Mouse (Mus musculus) thymus, postnatal 36 days (tissue): Measurements from ENCODE around the gene Fdxr.

Source experiments
- DNase-seq, 2 experiments: peaks; one replicate each; pipeline ENCODE4 v3.0.0; 2022; ENCODE audit warnings: mixed read lengths in 2 of 2

Fdxr gene

DNA sequence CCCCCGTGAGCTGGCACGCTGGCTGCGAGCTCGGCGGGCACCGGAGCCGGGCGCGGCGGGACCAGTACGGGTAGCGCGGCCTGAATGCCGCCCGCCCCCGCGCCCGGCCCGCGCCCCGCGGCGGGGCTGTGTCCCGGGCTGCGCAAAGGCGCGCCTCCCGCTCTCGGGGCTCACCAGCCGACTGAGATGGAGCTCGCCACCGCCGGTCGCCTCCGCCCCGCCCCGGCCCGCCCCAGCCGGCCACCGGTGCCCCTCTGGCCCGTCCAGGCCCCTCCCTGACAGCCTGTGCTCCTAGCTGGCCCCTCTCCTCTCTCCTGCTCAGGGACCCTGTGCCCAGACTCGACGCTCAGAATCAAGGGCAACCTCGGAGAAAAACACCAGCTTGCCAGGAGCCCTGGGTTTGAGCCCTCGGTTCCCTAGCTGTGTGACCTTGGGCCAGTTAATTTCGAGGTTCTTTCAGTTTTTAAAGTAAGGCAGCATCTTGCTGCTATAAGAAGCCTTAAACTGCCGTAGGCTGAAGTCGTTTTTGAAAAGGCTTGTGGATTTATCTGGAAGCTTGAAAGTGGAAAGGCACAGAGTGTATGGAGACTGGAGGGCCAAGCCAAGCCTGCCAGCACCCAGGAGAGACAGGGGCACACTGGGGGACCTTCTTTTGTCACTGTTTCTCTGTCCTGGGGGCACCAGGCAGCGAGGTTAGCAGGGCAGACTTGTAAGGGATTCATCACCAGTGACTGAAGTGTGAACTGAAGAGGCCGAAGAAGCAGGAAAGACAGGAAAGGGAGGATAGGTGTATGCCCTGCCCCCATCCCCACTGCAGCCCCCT is 9.6 kb downstream of the Fdxr start, which contains the start of gene Grin2c:
Gene Grin2c, minus strand, starts transcription at position 183 of the 823 bp plus-strand sequence.
- no peak for DNase-seq

DNA sequence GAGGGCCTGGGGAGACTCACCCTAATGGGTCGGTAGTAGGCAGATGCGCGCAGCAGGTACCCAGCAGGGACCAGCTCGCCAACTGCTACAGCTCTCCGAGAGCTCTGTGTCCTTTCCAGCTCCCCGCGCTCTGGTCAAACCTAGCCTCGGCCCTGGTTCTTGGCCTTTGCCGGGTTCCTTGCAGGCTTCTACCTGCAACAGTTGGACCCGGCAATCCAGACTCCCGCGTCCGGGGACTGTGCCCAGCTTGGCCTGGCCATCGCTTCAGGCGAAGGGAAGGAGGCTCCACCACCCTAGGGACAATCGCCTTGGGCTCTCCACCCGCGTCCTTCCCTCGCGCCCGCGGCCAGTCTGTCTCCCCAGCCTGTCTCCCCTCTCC is 10.5 kb downstream of the Fdxr start:
- no peak for DNase-seq

DNA sequence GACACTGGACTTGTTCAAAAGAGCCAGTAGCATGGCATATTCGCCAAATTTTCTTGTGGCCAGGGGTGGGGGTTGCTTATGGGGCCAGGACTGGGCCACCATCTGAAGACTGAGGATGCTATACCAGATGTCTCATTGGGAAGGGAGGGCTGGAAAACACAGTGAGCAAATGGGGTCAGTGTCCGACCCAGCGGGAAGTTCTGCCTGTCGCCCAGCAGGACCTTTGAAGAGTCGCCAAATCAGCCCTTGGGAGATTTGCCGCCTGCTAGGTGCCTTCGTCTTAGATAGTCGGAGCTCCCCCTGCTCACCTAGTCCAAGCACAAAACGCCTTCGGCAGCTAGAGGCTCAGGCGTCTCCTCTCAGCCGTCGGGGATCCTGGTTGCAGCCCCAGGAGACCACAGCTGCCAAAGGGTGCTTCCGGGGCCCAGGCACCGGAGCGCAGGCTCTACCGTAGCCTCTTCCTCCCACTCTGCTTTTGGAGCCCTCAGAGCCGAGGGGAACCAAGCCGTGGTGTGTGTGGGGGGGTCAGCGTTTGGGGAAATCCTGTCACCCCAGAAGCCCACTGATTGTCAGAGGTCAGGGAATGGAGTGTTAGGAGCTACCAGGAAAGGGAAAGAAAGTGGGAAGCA is 11.0 kb downstream of the Fdxr start:
- DNase-seq: no peak

DNA sequence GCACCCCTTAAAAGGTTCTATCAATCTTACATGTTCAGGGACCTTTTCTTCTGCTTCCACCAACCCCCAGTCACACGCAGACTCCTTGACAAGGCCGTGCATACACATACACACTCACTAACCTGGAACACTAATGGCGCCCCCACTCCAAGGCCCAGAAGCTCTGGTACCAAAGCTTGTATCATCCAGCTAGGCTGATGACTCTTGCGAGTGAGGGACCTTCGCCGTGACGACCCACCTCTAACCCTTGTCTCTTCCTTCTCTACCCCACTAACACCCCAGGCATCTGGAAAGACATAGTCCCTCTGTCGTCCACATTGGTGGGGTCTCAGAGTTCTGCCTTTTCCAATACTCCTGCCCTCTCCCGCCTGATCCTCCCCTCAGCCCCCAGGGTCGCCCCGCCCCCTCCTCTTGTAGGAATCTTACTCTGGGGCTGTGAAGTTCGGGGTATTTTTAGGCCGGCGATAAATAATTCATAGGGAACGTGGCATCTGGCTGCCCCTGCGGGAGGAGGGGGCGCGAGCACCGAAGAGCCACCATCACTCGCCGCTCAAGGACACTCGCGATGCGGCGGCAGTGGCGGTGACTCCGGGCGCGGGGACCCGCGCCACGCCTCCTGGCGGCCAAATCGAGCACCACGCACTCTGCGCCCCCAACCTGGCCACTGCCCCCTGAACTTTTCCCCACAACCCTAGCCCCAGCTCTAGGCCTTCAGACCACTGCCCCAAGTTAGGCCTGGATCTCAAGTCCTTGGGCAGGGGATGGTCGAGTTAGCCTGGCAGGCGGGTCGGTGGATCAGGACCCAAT is 11.8 kb downstream of the Fdxr start:
- peak; percentile 34 to 40 for DNase-seq

DNA sequence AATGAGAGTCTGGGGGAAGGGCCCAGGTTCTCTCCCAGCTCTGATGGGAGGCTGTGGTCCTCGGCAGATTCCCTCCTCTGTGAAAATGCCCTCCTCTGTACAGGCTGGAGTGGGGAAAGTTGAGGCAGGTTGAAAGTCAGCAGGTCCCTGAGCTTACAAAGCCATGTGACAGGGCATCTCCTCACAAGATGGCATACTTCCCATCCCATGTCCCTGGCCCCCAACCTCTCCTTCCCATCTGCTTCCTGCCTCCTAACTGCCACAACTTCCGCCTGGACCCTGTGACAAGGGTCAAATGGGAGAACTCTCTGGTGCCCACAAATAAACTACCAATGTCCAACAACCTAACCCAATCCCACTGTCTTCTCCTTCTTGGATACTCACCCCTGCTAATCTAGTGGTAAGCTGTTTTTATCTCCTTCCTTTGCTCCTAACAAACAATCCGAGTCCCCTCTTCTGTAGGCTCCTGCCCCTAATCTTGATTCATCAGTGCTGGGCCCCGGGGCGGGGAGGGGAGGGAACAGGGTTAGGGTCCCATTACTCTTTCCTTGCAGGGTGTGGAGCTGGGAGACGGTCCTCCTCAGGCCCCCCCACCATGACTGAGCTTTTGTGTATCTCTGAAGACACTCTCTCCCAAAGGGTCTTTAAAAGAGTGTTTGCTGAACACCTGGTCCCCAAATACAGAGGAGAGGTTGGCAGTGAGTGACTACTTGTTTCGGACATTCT is 12.6 kb downstream of the Fdxr start:
- no peak for DNase-seq

DNA sequence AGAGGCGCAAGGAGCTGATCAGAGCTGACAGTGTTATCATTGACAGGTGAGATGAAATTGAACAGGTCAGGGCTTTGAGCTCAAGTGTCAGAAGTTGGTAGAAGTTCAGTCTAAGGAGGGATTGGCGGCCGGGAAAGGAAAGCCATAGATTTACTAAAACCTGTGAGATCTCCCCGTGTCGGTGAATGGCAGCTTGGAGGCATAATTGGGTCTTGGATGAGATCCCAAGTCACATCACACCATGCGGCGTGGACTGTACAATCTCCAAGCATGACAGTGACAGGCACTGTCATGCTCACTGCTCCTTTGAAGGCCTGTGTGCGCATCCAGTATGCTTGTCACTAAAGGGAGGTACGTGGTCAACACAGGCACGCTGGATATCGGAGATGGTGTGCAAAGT is 13.9 kb downstream of the Fdxr start:
- DNase-seq: no peak

DNA sequence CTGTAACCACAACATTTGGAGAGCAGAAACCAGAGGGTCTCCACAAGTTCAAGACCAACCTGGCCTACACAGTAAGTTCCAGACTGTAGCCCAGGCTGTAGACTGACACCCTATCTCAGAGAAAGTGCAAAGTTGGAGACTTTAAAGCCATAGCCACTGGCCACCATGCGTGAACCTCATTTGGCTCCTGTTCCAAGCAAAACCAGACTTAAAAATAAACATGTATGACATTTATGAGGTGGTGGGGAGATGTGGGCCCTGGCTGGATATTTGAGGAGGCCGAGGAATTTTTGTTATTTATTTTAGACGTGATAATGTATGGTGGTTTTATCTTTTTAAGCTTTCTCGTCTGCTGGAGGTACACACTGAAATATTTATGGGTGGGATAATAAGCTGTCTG is 17.7 kb downstream of the Fdxr start:
- no peak for DNase-seq

DNA sequence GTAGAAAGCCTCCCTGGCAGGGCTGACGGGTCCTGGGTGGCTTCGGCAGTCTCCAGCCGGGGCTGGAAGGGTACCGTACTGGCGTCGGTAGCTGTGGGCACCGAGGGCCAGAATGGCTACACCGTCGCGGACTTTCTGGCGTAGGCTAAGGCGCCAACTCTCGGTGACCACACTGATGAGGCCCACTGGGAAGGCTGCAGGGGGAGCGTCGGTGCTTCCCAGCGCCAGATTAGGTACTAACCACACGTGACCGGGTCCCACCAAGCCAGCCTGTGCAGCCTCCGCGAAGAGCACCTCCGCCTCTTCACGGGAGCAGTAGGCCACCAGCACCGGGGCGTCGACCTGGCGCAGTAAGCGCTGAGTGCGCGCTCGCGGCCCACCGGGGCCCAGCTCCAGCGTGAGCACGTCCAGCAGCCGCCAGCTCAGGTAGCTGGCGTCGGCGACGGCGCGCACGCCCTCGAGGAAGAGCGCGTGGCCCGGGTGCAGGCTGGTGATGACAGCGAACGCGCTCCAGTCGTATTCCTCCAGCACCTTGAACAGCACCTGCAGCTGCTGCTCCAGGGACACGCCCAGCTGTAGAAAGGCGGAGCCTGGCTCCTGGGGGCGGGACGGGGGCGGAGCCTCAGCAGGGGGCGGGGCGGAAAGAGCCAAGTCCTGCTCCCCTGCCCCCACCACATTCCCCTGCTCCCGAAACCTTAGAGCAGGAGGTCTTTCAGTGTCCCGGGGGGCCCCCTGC is 18.9 kb downstream of the Fdxr start:
- no peak for DNase-seq

DNA sequence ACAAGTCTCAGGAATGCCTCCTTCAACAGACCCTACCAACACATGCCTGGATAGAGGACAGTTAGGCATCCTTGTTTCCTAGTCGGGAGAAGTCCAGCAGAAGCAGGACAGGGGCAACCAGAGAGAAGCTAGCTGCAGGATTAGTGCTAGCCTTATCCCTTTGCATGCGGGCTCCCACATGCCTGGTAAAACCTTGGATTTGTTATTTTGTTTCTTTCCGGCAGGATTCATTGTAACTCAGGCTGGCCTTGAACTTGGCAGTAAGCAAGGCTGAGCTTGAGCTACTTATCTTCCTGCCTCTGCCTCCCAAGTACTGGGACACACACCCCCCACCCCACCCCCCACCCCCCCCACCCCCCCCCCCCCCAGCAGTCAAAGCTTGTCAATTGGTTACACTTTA is 25.6 kb downstream of the Fdxr start:
- DNase-seq: no peak

DNA sequence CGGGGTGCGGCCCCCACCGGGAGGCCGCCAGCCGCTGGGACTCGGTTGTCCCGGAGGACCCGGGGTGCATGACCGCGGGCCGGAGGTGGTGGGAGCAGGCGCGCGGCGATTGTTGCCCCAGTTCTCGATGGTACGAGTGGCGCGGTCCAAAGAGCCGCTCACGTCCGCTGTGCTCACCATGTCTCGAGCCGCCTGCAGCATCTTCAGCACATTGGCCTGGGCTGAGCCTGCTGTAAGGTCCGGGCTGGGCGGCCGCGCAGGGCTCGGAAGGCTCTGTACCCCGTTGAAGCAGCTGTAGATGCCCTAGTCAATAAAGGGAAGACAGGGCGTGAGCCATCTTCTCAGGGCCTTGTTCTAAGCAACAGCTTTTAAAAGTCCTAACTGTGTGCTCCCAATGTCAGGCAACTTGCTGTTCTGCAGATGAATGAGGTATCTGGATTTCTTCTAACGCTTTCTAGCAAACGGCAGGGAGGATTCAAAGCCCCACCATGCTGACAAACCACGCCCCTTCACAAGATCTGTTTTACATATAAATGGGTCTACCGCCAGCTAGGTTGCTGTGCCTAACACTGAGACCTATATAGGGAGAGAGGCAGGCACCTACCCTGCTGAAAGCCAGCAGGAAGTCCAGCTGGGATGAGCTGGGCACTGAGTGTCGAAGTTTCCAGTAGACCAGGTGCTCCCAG is 26.3 kb downstream of the Fdxr start:
- no peak for DNase-seq

DNA sequence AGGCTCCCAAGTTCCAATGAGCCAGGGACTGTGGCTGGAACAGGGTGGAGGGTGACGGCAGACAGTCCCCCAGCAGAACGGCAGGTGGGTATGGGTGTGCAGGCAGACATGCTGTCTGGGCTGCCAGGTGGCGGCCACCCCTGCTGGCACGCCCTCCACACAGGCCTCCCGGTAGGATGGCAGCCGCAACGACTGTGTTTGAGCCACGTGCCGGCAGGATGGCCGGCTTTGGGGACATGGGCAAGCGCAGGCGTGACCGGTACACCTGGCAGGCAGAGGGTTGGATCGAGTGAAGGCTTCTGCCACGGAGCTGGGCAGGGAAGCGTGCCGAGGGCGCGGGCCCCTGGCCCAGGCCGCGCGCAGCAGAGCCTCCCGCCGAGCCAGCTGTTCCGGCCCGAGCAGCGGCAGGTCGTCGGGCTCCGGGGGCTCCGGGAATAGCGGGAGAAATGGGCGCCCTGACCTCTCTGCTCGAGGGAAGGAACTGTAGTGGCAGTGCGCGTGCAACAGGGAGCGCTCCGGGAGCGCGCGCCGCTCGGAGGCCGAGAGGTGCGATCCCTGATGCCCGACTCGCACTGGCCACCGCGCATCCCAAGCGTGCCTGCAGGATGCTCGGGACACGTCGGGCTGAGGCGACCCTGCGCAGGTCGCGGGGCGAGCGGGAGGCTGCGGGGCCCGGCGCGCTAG is 27.0 kb downstream of the Fdxr start:
- DNase-seq: no peak

DNA sequence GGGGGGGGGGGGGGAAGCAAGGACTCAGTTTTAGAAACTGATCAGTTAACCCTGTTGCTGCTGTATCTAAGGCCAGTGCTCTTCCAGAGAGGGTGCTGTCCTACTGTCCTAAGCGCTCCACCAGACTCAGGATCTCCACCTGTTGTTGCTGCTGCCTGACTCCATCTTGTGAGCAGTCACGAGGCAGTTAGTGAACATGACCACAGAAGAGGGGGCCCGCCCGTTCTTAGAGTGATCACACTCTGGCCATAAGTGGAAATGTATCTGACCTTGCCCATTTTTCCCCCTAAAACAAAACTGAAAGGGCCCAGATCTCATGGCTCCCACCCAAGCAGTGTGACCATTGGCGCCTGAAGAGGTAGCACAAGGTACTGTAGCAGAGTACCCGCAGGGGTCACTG is 28.9 kb downstream of the Fdxr start:
- no peak for DNase-seq

DNA sequence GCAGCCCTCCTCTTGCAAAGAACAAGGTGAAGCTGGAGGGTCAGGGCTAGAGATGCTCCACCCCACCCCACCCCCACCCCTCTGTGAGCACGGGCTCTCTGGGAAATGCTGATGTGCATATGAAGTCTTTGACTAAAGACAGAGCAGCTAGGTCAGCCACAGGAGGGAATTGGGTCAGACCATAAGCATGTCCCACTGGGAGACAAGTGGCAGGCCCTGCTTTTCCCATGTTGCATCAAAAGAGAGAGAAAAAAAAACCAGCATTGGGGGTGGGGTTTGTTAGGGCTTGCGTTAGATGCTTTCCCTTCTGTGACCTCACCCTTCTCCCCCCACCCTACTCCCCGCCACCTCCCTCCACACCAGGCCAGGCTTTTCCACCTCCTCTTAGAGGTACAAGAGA is 29.6 kb downstream of the Fdxr start:
- DNase-seq: no peak

DNA sequence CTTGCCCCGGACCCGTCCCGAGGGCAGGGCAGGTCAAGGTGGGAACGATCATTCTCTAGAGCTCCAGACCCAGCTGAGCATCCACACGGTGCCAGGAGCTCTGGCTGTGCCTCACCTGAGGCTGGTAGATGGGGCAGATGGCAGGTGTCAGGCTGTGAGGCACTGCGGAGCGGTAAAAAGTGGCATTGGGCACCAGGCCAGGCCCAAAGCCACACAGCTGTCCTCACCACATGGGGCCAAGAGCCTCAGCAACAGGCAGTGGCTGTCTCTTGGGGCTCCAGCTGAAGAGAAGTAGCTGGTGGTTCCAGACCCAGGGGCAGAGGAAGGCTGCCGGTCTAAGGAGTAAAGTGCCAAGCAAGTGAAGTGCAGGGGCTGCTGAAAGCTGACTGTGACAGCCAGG is 30.5 kb downstream of the Fdxr start:
- DNase-seq: no peak

DNA sequence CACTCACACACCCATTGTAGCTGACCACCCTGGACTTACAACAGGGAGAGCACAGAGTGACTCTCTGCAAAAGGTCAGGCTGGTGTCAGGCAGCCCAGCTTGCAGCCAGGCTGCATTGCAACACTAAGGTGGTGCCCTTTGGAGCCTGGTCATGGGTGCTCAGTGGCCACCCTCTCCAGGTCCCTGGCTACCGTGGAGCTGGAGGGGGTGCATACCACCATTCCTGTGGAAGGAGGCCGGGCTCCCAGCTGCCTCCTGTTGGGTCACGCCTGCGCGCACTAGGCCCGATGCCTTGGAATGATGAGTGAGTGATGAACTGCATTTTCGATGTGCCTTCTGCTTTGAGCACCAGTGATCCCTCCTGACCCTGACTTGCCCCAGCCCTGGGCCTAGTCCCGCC is 32.0 kb downstream of the Fdxr start:
- DNase-seq: no peak

DNA sequence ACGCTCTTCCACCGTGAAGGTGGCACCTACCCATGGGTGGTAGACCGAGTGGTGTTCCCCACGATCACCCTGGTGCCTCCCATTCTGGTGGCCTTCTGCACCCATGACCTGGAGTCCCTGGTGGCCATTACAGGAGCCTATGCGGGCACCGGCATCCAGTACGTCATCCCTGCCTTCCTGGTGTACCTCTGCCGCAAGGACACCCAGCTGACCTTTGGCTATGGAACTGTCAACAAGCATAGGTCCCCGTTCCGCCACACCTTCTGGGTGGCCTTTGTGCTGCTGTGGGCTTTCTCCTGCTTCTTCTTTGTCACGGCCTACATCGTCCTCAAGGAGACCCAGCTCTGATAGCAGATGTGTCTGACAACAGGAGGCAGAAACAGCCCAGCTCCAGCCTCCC is 33.1 kb downstream of the Fdxr start:
- no peak for DNase-seq

DNA sequence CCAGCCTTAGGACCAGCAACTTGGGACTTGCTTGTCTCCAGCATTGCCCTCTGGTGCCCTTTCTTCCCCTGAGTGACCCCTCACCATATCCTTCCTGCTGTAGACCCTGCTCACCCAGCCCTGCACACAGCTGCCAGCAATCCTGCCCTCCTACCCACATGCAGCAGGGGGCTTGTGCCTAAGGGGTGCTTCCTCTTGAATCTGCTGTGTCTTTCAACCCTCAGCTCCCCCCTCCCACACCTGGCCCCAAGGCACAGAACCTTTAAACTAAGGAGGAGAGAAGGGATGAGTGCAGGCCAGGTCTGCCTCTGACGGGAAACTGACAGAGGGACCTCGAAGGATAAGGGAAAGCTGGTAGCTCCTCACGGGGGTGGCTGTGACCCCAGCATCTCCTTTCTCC is 34.1 kb downstream of the Fdxr start:
- DNase-seq: peak in 1 of 2 experiments; percentile 52

DNA sequence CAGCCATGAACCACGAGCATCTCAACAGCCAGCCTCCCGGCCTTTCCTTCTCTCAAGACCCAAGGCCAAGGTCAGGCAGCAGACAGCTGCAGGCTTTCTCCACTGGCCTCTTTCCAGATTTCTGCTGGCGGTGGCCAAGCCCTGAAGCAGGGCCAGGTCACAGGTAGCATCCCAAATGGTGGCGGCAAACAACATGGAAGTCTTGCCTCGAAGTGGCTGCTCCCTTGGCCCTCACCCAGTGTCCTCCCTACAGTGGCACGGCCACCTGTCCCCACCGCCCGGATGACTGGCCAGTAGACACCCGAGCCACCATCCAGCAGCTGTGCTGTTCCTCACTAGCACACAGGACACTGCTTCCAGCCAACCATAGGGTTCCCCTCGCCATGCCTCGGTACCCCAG is 35.4 kb downstream of the Fdxr start:
- no peak for DNase-seq

DNA sequence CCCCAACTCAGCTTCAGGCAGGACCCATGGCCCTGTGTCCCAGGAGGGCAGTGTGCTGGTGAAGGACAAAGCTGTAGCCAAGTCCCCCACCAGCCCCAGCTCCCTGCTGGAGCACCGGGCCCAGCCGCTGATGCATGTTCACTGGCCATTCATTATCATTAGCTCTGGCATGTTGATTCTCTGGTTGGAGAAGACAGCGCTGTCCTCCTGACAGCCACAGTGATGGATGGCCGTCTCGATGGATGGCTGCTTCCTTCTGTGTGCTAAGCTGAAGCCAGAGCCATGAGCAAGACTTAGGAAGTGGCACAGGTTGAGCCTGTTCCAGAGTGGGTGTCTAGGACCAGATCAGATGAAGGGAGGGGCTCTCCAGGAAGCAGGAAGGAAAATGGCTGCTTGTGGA is 40.3 kb downstream of the Fdxr start:
- DNase-seq: no peak

DNA sequence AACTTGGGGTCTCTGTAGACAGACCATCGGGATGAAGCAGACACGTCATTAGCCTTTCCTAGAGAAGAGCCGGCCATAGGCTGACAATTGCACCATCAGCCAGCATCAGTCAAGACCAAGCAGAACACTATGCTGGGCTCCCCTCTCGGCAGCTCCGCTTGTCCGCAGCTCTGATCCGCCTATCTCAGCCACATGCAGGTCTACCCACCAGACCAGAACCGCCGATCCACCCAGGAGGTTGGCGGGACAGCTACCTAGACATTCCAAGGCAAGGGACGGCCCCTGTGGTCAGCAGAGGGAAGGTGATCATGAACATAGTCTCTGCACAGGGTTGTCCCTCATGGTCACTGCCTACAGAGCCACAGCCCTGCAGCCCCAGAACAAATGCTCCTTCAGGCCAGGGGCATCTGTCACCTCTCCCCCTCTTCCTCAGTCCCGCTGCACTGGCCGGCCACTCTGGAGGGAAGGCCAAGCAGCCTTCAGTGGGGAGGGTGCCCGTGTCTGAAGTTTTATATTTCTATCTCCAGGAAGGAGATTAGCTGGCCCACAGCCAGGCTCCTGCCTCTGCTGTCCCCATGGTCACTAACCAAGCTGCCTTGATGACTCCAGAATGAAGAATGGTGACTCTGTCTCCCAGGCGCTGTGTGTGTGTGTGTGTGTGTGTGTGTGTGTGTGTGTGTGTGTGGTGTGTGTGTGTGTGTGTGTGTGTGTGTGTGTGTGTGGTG is 42.4 kb downstream of the Fdxr start:
- no peak for DNase-seq
